Mouse (Mus musculus) neural tube, embryonic 12.5 days (tissue): ENCODE measurements around the gene Rnf141. TPM values are rescaled to one million over a fixed set of nuclear protein-coding genes. Genes with fewer than 3 reads are reported as not detected.

ENCODE experiments used
- ATAC-seq: fragments of 200-750 bp; cut with Nextera tagmentation; 2 replicates; pipeline ENCODE4 v1.8.0; 2017; ENCODE audit warnings: low read depth, mild to moderate bottlenecking, moderate TSS enrichment, moderate library complexity; ENCODE audit not compliant: low FRiP score
- H3K27ac ChIP-seq: fragments of 300-500 bp; sonication (generic); 2 replicates; pipeline ENCODE4 v1.5.1; 2016
- H3K27me3 ChIP-seq: fragments of 300-500 bp; sonication (generic); replicated peaks from 2 replicates; pipeline ENCODE4 v1.6.1; 2016; ENCODE audit warnings: mild to moderate bottlenecking
- H3K36me3 ChIP-seq: fragments of 300-500 bp; sonication (generic); 2 replicates; pipeline ENCODE4 v1.6.1; 2016; ENCODE audit warnings: mild to moderate bottlenecking
- H3K4me1 ChIP-seq: fragments of 300-500 bp; sonication (generic); 2 replicates; pipeline ENCODE4 v1.6.1; 2016
- H3K4me2 ChIP-seq: fragments of 300-500 bp; sonication (generic); replicated peaks from 2 replicates; pipeline ENCODE4 v1.6.1; 2016; ENCODE audit warnings: mild to moderate bottlenecking
- H3K4me3 ChIP-seq: fragments of 300-500 bp; sonication (generic); 2 replicates; pipeline ENCODE4 v1.5.1; 2016
- H3K9ac ChIP-seq: fragments of 300-500 bp; sonication (generic); 2 replicates; pipeline ENCODE4 v1.6.1; 2016; ENCODE audit warnings: mild to moderate bottlenecking
- H3K9me3 ChIP-seq: fragments of 300-500 bp; sonication (generic); 2 replicates; pipeline ENCODE4 v1.6.1; 2016; ENCODE audit warnings: mild to moderate bottlenecking
- WGBS: fragments of 180-500 bp; shearing (Covaris S2); methylation state at CpG from one replicate; pipeline ENCODE4 v1.1.7; 2016; 5-methylcytosine and 5-hydroxymethylcytosine counted together
- polyA plus RNA-seq: library from polyadenylated mRNA; unstranded; fragments of >200 nt; fragmentation: Nextera tagmentation; extraction: Ambion mirVana; gene quantifications from 2 replicates; pipeline ENCODE4 v1.2.1, GENCODE M21; 2016

Gene Rnf141
- polyA plus RNA-seq = 29.2 and 30.7 TPM in 2 replicates

GRCm38 (mm10) chr7:110843916-110844874 lies at the start of gene Rnf141:
Rnf141 (minus strand) TSS chr7:110844457.
- under 1% methylated on average over 42 of the region's 42 CpGs for WGBS
- Histone ChIP-seq H3K4me1 (peaks cover 4% of the 10 kb centered on the region; the same call in 1 of the 2 replicates), H3K27me3 (no peaks in the 10 kb centered on the region), H3K4me3 (peak within 1 kb of the TSS; percentile 75), H3K4me2 (peak within 1 kb of the TSS; percentile 87), H3K9ac (peak within 1 kb of the TSS; percentile 82), H3K27ac (peak within 1 kb of the TSS; percentile 64), H3K36me3 (no peaks in the 10 kb centered on the region), H3K9me3 (no peaks in the 10 kb centered on the region)
- peak; percentile 97 for ATAC-seq

- Histone ChIP-seq H3K9me3 (no peaks in the 10 kb centered on the region), H3K4me2 (no peak overlapping the region), H3K9ac (no peak overlapping the region), H3K27me3 (no peaks in the 10 kb centered on the region), H3K4me3 (no peak overlapping the region), H3K36me3 (no peaks in the 10 kb centered on the region), H3K27ac (no peak overlapping the region), H3K4me1 (no peaks in the 10 kb centered on the region)
- WGBS = 85% methylated on average over 9 of the region's 9 CpGs
- ATAC-seq = no peak
Measured at GRCm38 (mm10) chr7:110891501-110891986, 47.3 kb upstream of the Rnf141 start.

- Histone ChIP-seq H3K27me3 (no peaks in the 10 kb centered on the region), H3K4me3 (no peak overlapping the region), H3K9ac (no peak overlapping the region), H3K9me3 (no peaks in the 10 kb centered on the region), H3K27ac (no peak overlapping the region), H3K4me2 (no peak overlapping the region), H3K36me3 (no peaks in the 10 kb centered on the region), H3K4me1 (no peaks in the 10 kb centered on the region)
- 88% methylated on average over 2 of the region's 2 CpGs for WGBS
- no peak for ATAC-seq
Measured at GRCm38 (mm10) chr7:110881746-110882333, 37.6 kb upstream of the Rnf141 start.

GRCm38 (mm10) chr7:110878028-110878427 lies 33.8 kb upstream of the Rnf141 start:
- WGBS = 85% methylated on average over 4 of the region's 4 CpGs
- no peak overlapping the region for H3K4me2 ChIP-seq
- ATAC-seq = no peak

GRCm38 (mm10) chr7:110876965-110877364 lies 32.7 kb upstream of the Rnf141 start:
- Histone ChIP-seq H3K27ac (no peak overlapping the region), H3K9ac (no peak overlapping the region), H3K36me3 (no peaks in the 10 kb centered on the region), H3K4me3 (no peak overlapping the region), H3K4me2 (no peak overlapping the region), H3K27me3 (no peaks in the 10 kb centered on the region), H3K4me1 (no peaks in the 10 kb centered on the region), H3K9me3 (no peaks in the 10 kb centered on the region)
- WGBS = 89% methylated on average over 4 of the region's 4 CpGs
- ATAC-seq = no peak

More at GRCm38 (mm10) chr7:110878028-110878427, 33.8 kb upstream of the Rnf141 start:
- Histone ChIP-seq H3K36me3 (no peaks in the 10 kb centered on the region), H3K9ac (no peak overlapping the region), H3K4me1 (no peaks in the 10 kb centered on the region), H3K9me3 (no peaks in the 10 kb centered on the region), H3K27me3 (no peaks in the 10 kb centered on the region), H3K4me3 (no peak overlapping the region), H3K27ac (no peak overlapping the region)

- Histone ChIP-seq H3K27ac (no peak overlapping the region), H3K4me2 (no peak overlapping the region), H3K27me3 (no peaks in the 10 kb centered on the region), H3K4me1 (no peaks in the 10 kb centered on the region), H3K4me3 (no peak overlapping the region), H3K9me3 (no peaks in the 10 kb centered on the region), H3K36me3 (no peaks in the 10 kb centered on the region), H3K9ac (no peak overlapping the region)
- 77% methylated on average over 5 of the region's 5 CpGs for WGBS
- no peak for ATAC-seq
Measured at GRCm38 (mm10) chr7:110868807-110869206, 24.6 kb upstream of the Rnf141 start.

GRCm38 (mm10) chr7:110867116-110867515 lies 22.9 kb upstream of the Rnf141 start:
- no peaks in the 10 kb centered on the region for H3K27me3 ChIP-seq
- no peak overlapping the region for H3K4me3 ChIP-seq
- 89% methylated on average over 6 of the region's 6 CpGs for WGBS
- no peak for ATAC-seq
- H3K36me3 ChIP-seq = no peaks in the 10 kb centered on the region
- H3K9ac ChIP-seq = no peak overlapping the region
- peaks cover 4% of the 10 kb centered on the region; the same call in 1 of the 2 replicates for H3K4me1 ChIP-seq
- H3K4me2 ChIP-seq = no peak overlapping the region
- H3K27ac ChIP-seq = no peak overlapping the region
- no peaks in the 10 kb centered on the region for H3K9me3 ChIP-seq

- Histone ChIP-seq H3K4me1 (peaks cover 4% of the 10 kb centered on the region; the same call in 1 of the 2 replicates), H3K36me3 (no peaks in the 10 kb centered on the region), H3K27me3 (no peaks in the 10 kb centered on the region), H3K4me3 (no peak overlapping the region), H3K9me3 (no peaks in the 10 kb centered on the region), H3K9ac (no peak overlapping the region), H3K4me2 (no peak overlapping the region), H3K27ac (no peak overlapping the region)
- WGBS = 98% methylated on average over 3 of the region's 3 CpGs
- ATAC-seq = no peak
Measured at GRCm38 (mm10) chr7:110866021-110866420, 21.8 kb upstream of the Rnf141 start.

- H3K4me1 ChIP-seq = peaks cover 4% of the 10 kb centered on the region; the same call in 1 of the 2 replicates
- WGBS = 86% methylated on average over 6 of the region's 6 CpGs
- no peak overlapping the region for H3K4me3 ChIP-seq
- no peak overlapping the region for H3K9ac ChIP-seq
- no peaks in the 10 kb centered on the region for H3K27me3 ChIP-seq
- no peak overlapping the region for H3K27ac ChIP-seq
- no peak for ATAC-seq
- H3K36me3 ChIP-seq = no peaks in the 10 kb centered on the region
- H3K4me2 ChIP-seq = no peak overlapping the region
- no peaks in the 10 kb centered on the region for H3K9me3 ChIP-seq
Measured at GRCm38 (mm10) chr7:110865570-110865969, 21.3 kb upstream of the Rnf141 start.

GRCm38 (mm10) chr7:110865038-110865437 lies 20.8 kb upstream of the Rnf141 start:
- H3K4me2 ChIP-seq = no peak overlapping the region
- H3K9me3 ChIP-seq = no peaks in the 10 kb centered on the region
- H3K9ac ChIP-seq = no peak overlapping the region
- ATAC-seq = no peak
- H3K36me3 ChIP-seq = no peaks in the 10 kb centered on the region
- H3K27me3 ChIP-seq = no peaks in the 10 kb centered on the region
- WGBS = 53% methylated on average over 10 of the region's 10 CpGs
- H3K4me1 ChIP-seq = peaks cover 4% of the 10 kb centered on the region; the same call in 1 of the 2 replicates
- H3K27ac ChIP-seq = no peak overlapping the region
- H3K4me3 ChIP-seq = no peak overlapping the region

- Histone ChIP-seq H3K4me3 (no peak within 1 kb of the TSS), H3K9ac (no peak within 1 kb of the TSS), H3K27me3 (no peaks in the 10 kb centered on the region), H3K4me1 (peaks cover 4% of the 10 kb centered on the region; the same call in 1 of the 2 replicates), H3K27ac (no peak within 1 kb of the TSS), H3K4me2 (no peak within 1 kb of the TSS), H3K36me3 (no peaks in the 10 kb centered on the region), H3K9me3 (no peaks in the 10 kb centered on the region)
- 70% methylated on average over 12 of the region's 12 CpGs for WGBS
- ATAC-seq = no peak
Measured at GRCm38 (mm10) chr7:110862751-110863289, 18.6 kb upstream of the Rnf141 start, which contains the start of gene Lyve1. Lyve1 (minus strand) TSS chr7:110863239.

- H3K9ac ChIP-seq = no peak overlapping the region
- no peak overlapping the region for H3K27ac ChIP-seq
- ATAC-seq = no peak
- H3K27me3 ChIP-seq = no peaks in the 10 kb centered on the region
- no peak overlapping the region for H3K4me3 ChIP-seq
- peaks cover 4% of the 10 kb centered on the region; the same call in 1 of the 2 replicates for H3K4me1 ChIP-seq
- H3K9me3 ChIP-seq = no peaks in the 10 kb centered on the region
- WGBS = 77% methylated on average over 5 of the region's 5 CpGs
- no peaks in the 10 kb centered on the region for H3K36me3 ChIP-seq
- no peak overlapping the region for H3K4me2 ChIP-seq
Measured at GRCm38 (mm10) chr7:110860129-110860528, 15.9 kb upstream of the Rnf141 start.
